Mouse (Mus musculus): ENCODE data around the gene Fastkd1.

- no peak for TF ChIP-seq CTCF (IDR thresholded peaks at IDR 0.05; ENCODE audit: low read depth)
- TF ChIP-seq EP300 (IDR thresholded peaks at IDR 0.05; ENCODE audit: low read depth), result no peak
Observed at GRCm38 (mm10) chr2:69760980-69761379, 47.7 kb upstream of the Fastkd1 start.
